Mouse (Mus musculus): ENCODE data around the gene Slc6a1. TPM values are rescaled to one million over a fixed set of nuclear protein-coding genes. Genes with fewer than 3 reads are reported as not detected.
"Not testable (repeated sequence)": the region's sequence is repeated elsewhere in the genome, so short reads cannot be mapped to it uniquely, and the experiment has no call there.

Slc6a1 gene
- polyA plus RNA-seq, 1 experiment, result not detected

DNA sequence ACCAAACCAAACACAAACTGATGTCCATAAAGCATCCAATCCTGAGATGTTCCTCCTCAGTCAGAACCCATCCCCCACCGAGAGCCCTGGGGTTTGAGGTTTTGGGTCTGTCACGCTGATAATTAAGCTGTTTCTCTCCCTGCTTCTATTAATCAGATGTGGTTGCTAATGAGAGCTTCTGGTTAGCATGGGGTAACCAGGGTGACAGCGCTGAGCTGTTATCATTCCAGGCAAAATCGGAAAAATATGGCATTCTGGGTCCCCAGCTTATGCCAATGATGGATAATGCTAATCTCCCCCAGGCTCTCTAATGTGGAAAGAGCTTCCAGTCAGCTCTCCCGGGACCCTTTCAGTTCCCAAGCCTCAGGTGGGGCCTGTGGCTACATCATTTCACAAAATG is 38.1 kb downstream of the Slc6a1 start:
- Histone ChIP-seq H3K4me1 (ENCODE audit: control insufficient read depth, insufficient read depth, insufficient read length, low read length) (no peaks in the 10 kb centered on the region), H3K27ac (replicated peaks; ENCODE audit: low read depth, low read length) (no peak overlapping the region), H3K4me3 (ENCODE audit: insufficient read depth, low read depth, low read length) (no peak overlapping the region)

GRCm38 (mm10) chr6:114321146-114321545 is 38.7 kb downstream of the Slc6a1 start:
- Histone ChIP-seq H3K27ac (replicated peaks; ENCODE audit: low read depth, low read length) (no peak overlapping the region), H3K4me1 (ENCODE audit: control insufficient read depth, insufficient read depth, insufficient read length, low read length) (no peaks in the 10 kb centered on the region), H3K4me3 (ENCODE audit: insufficient read depth, low read depth, low read length) (no peak overlapping the region)

DNA sequence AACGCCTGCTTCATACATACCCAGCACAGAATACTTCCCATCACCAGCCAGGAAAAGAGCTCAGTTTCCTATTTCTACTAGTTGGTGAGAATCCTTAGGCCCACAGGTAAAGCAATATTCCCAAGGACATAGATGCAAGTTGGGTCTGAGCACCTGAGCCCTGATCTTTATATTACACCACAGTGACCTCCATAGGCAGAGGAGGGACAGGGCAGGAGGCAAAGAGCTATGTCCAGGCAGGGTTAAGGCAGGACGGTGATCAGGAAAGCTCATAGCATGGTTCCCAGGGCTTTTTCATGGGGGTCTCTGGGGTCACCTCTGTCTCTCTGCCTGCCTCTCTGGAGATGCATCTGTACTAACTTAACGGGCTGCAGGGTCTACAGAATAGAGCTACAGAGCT is 40.5 kb downstream of the Slc6a1 start:
- Histone ChIP-seq H3K27ac (replicated peaks; ENCODE audit: low read depth, low read length) (no peak overlapping the region), H3K4me3 (ENCODE audit: insufficient read depth, low read depth, low read length) (no peak overlapping the region), H3K4me1 (ENCODE audit: control insufficient read depth, insufficient read depth, insufficient read length, low read length) (no peaks in the 10 kb centered on the region)

GRCm38 (mm10) chr6:114324808-114325207 is 42.4 kb downstream of the Slc6a1 start:
- no peak overlapping the region for H3K27ac ChIP-seq (replicated peaks; ENCODE audit: low read depth, low read length)
- H3K4me1 ChIP-seq (ENCODE audit: control insufficient read depth, insufficient read depth, insufficient read length, low read length), result no peaks in the 10 kb centered on the region
- H3K4me3 ChIP-seq (ENCODE audit: insufficient read depth, low read depth, low read length), result no peak overlapping the region

DNA sequence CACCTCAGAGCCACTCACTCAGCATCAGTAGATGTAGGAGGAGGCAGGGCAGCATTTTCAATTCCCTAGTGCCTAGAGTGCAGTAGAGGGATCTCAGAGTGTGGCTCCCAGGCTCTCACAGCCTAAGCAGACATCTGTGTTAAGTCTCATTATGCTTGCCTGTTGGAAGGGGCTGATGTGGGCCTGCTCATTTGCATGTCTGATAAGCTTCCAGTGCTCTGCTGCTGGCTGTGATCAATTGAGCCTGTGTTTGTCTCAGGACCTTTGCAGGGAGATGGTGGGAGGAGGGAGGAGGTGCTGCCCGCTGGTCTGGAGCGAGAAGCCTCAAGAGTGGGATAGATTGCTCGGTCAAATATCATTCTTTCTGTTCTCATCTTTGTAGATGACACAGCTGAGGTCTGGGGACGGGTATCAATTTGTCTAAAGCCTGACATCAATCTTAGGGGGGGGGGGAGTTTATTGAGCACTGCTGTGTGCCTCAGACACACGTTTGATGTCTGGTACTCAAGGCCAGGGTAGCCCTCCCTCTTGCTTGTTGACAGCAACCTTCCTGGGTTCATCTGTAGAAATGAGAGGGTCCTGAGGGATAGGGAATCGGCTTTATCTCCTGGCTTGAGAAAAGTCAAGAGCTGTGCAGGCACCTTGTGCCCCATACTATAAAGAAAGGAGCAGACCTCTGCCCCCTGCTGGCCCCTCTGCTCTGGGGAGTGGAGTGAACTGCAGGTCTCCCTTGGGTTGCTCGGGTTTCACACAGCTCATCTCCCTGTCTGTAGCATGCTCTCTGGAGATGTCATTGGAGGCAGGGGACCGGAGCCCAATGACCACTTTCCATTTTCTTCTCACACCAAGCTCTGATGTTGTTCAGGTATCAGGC is 47.4 kb downstream of the Slc6a1 start:
- Histone ChIP-seq H3K27ac (replicated peaks; ENCODE audit: low read depth, low read length) (no peak overlapping the region), H3K4me1 (ENCODE audit: control insufficient read depth, insufficient read depth, insufficient read length, low read length) (no peaks in the 10 kb centered on the region), H3K4me3 (ENCODE audit: insufficient read depth, low read depth, low read length) (no peak overlapping the region)

GRCm38 (mm10) chr6:114331926-114332325 is 49.5 kb downstream of the Slc6a1 start:
- Histone ChIP-seq H3K27ac (replicated peaks; ENCODE audit: low read depth, low read length) (no peak overlapping the region), H3K4me3 (ENCODE audit: insufficient read depth, low read depth, low read length) (no peak overlapping the region), H3K4me1 (ENCODE audit: control insufficient read depth, insufficient read depth, insufficient read length, low read length) (no peaks in the 10 kb centered on the region)

DNA sequence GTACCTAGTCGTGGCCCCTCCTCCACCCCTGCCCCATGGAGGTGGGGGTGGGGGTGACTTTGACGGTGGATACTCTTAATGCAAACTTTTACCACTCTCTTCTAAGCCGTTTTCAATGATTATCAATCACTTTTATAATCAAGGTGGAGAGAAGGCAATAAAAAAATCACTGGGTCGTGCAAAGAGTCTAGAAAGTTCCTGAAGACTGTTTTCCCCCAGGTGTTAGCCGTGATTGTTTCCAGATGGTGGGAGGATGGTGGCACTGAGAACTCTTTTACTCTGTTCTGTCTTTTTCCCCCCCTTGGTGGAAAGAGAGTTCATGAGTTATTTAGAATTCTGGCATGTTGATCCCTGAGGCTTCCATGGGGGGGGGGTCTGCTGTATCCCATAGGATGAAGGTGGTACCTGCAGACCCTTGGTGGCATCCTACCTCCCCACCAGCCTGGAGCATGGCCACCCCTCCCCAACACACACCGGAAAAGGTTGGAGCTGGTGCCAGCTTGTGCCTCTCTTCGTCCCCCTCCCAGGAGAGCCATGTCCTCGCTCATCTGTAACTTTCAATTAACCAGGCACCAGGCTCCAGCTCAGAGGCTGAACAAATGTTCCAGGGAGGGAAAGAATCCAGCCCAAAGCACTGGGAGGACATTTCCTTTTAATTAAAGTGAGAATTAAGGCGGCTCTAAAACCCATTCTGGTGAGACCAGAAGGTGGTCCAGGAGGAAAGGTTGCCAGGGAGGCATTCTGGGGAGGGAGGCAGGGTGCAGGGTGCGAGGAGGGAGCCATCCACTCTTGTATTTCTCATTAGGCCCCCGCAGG is 53.9 kb downstream of the Slc6a1 start:
- Histone ChIP-seq H3K27ac (replicated peaks; ENCODE audit: low read depth, low read length) (no peak overlapping the region), H3K4me1 (ENCODE audit: control insufficient read depth, insufficient read depth, insufficient read length, low read length) (no peaks in the 10 kb centered on the region), H3K4me3 (ENCODE audit: insufficient read depth, low read depth, low read length) (no peak overlapping the region)

- Histone ChIP-seq H3K27ac (replicated peaks; ENCODE audit: low read depth, low read length) (no peak overlapping the region), H3K4me1 (ENCODE audit: control insufficient read depth, insufficient read depth, insufficient read length, low read length) (no peaks in the 10 kb centered on the region), H3K4me3 (ENCODE audit: insufficient read depth, low read depth, low read length) (no peak overlapping the region)
Observed at GRCm38 (mm10) chr6:114336944-114337215, 54.4 kb downstream of the Slc6a1 start.

DNA sequence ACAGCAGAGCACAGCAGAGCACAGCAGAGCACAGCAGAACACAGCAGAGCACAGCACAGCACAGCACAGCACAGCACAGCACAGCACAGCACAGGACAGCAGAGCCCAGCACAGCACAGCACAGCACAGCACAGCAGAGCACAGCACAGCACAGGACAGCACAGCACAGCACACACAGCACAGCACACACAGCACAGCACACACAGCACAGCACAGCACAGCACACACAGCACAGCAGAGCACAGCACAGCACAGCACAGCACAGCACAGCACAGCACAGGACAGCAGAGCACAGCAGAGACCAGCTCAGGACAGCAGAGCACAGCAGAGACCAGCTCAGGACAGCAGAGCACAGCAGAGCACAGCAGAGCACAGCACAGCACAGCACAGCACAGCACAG is 58.9 kb downstream of the Slc6a1 start:
- not testable (repeated sequence) for H3K4me3 ChIP-seq (ENCODE audit: insufficient read depth, low read depth, low read length); H3K27ac ChIP-seq (replicated peaks; ENCODE audit: low read depth, low read length); H3K4me1 ChIP-seq (ENCODE audit: control insufficient read depth, insufficient read depth, insufficient read length, low read length)

DNA sequence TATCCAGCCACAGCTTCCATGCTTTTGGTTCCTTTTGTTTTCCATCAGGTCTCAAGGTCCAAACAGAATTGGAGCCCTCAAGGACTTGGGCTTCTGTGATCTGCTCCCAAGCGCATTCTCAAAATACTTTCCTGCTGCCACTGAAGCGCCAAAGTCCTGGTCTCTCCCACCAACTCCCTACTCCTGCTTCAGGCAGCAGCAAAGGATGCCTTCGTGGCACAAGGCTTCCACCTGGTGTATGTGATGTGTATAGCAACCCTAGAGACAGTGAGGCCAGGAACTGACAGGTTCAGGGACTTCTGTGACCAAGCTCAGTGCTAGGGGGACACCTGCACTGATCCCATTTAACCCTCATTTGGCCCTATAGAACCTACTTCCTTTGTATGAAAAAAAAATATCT is 61.3 kb downstream of the Slc6a1 start:
- no peak overlapping the region for H3K4me3 ChIP-seq (ENCODE audit: insufficient read depth, low read depth, low read length)
- no peak overlapping the region for H3K27ac ChIP-seq (replicated peaks; ENCODE audit: low read depth, low read length)

DNA sequence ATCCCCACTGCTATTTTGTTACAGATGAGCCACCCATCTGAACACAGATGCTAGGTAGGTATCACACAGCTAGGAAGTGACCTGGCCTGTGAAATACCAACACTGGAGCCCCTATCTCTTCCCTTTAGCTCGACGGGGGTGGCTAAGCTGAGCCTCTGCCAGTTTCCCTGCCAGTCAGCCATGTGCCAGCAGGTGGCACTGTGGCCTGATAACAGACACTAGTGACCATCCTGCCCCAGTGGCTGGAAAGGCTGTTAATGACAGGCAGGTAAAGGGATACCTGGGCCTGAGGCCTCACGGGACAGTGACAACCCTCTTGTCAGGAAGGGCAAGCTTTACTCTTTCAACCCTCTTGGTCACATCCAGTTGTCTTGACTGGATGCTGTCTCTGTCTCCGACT is 62.7 kb downstream of the Slc6a1 start:
- no peak overlapping the region for H3K4me3 ChIP-seq (ENCODE audit: insufficient read depth, low read depth, low read length)
- H3K27ac ChIP-seq (replicated peaks; ENCODE audit: low read depth, low read length), result no peak overlapping the region
- H3K4me1 ChIP-seq (ENCODE audit: control insufficient read depth, insufficient read depth, insufficient read length, low read length), result no peaks in the 10 kb centered on the region

More for the DNA sequence above, 61.3 kb downstream of the Slc6a1 start:
- no peaks in the 10 kb centered on the region for H3K4me1 ChIP-seq (ENCODE audit: control insufficient read depth, insufficient read depth, insufficient read length, low read length)

- Histone ChIP-seq H3K27ac (replicated peaks; ENCODE audit: low read depth, low read length) (no peak overlapping the region), H3K4me1 (ENCODE audit: control insufficient read depth, insufficient read depth, insufficient read length, low read length) (no peaks in the 10 kb centered on the region), H3K4me3 (ENCODE audit: insufficient read depth, low read depth, low read length) (no peak overlapping the region)
Observed at GRCm38 (mm10) chr6:114347831-114348754, 65.7 kb downstream of the Slc6a1 start.

DNA sequence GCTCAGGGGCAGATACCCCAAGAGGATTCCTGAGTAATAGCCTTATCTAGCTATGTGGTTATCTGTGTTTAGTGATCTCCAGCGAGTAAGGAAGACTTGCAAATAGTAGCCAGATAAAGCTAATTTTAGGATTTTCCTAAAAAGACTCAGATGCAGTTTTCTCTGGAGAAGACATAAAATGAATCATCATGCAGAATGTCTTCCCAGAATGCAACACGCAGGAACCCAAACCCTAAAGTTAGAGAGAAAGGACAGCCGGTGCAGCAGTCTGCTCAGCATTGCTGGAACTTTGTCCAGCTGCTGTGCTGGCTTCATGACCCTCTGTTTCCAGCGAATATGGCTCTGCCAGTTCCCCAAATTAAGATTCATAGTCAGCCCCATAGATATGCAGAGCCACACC is 72.2 kb downstream of the Slc6a1 start:
- Histone ChIP-seq H3K27ac (replicated peaks; ENCODE audit: low read depth, low read length) (no peak overlapping the region), H3K4me3 (ENCODE audit: insufficient read depth, low read depth, low read length) (no peak overlapping the region), H3K4me1 (ENCODE audit: control insufficient read depth, insufficient read depth, insufficient read length, low read length) (0 out of 2 replicates have a peak, but pooled peaks cover 4% of the 10 kb centered on the region)

DNA sequence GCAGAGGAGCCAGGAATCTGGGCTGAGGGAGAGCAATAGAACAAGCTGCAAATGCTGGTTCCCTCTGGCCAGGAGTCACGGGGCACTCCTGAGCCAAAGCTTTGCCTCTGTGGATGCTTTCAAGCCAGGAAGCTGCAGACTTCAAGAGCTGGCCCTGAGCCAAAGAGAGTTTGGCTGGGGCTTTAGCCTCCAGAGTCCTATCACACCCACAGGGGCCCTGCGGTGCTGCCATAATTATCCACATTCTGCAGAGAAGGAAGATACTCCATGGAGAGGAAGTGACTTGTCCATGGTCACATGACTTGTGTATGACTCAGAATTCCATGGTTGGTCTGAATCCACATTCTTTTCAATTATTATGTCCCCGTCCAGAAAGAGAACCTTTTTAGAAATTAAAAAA is 75.7 kb downstream of the Slc6a1 start:
- H3K4me1 ChIP-seq (ENCODE audit: control insufficient read depth, insufficient read depth, insufficient read length, low read length), result 0 out of 2 replicates have a peak, but pooled peaks cover 4% of the 10 kb centered on the region
- H3K4me3 ChIP-seq (ENCODE audit: insufficient read depth, low read depth, low read length), result no peak overlapping the region
- H3K27ac ChIP-seq (replicated peaks; ENCODE audit: low read depth, low read length), result no peak overlapping the region

DNA sequence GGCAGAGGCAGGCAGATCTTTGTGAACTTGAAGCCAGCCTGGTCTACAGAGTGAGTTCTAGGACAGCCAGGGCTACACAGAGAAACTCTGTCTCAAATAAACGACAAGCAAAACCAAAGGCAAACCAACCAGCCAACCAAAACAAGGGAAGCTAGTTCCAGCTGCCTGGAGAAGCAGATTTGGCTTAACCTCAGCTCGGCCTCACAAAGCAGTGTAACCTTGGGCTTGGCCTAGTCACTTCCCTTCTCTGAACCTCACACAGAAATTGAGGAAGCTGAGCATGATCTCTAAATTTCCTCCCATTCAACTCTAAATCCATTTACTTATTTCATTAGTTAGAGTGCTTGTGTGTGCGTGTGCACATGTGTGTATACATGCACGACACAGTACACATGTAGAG is 79.9 kb downstream of the Slc6a1 start:
- Histone ChIP-seq H3K27ac (replicated peaks; ENCODE audit: low read depth, low read length) (peak overlapping the region; percentile 32; the same call in 1 of the 2 replicates), H3K4me3 (ENCODE audit: insufficient read depth, low read depth, low read length) (no peak overlapping the region), H3K4me1 (ENCODE audit: control insufficient read depth, insufficient read depth, insufficient read length, low read length) (peaks cover 6% of the 10 kb centered on the region; the same call in 1 of the 2 replicates)
